9 mouse cellular contexts compared by ENCODE assay signal in the genomic region with DNA sequence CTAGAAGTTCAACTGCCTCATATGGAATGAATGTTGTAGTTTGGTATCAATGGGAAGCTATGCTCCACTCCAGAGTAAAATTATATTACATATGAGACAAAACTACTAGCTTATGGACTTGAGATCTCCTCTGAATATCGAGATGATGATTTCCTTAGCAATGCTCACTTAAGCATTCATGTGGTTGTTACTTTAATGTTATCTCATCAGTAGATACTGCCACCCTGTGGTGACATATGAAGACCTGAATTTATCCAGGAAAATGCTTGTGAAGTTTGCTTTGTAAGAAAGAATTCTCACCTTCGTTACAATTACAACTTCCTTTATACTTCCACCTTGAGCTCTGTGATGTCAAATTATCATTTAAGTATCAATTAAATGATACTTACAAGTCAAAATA.
DNase-seq lines count a peak whose midpoint lies in the region; ATAC-seq and TF ChIP-seq lines count a peak whose summit lies in the region.
"Had no signal": no experiment of that assay in that cellular context is flagged by ENCODE, and none has a peak within 500 bp of the region (broad histone marks: within the 10 kb centered on the region; RNA-seq: fewer than 3 reads in every experiment).

No protein-coding gene starts in this region.

- DNase-seq in kidney, postnatal 0 days (ENCODE audit: low spot score): peak; percentile 80
- peak; percentile 60 for DNase-seq in NIH3T3 (ENCODE audit: low read depth)
- peak; percentile 1 for DNase-seq in left cerebral cortex, postnatal 4 days
- DNase-seq in urinary bladder, postnatal 36 days (ENCODE audit: low spot score in 2 of 2): no peak
- no peak for DNase-seq in thymus, postnatal 14 days
- DNase-seq: liver, embryonic 13.5 days had no signal

- no peaks in the 10 kb centered on the region for H3K36me3 ChIP-seq in kidney, postnatal 0 days (ENCODE audit: insufficient read depth, low read length)
- H3K36me3 ChIP-seq in kidney, embryonic 14.5 days (ENCODE audit: control insufficient read depth, insufficient read depth, low read length): no peaks in the 10 kb centered on the region
- no peaks in the 10 kb centered on the region for H3K36me3 ChIP-seq in E14TG2a.4 (ENCODE audit: insufficient read depth, low read length)
- H3K36me3 ChIP-seq: liver, embryonic 13.5 days had no signal

- H3K9ac ChIP-seq in kidney, postnatal 0 days (ENCODE audit: low read depth, low read length): no peak overlapping the region
- no peak overlapping the region for H3K9ac ChIP-seq in kidney, embryonic 14.5 days (ENCODE audit: low read depth, low read length)
- H3K9ac ChIP-seq: liver, embryonic 13.5 days had no signal

- H3K27ac ChIP-seq in kidney, postnatal 0 days: no peak overlapping the region
- no peak overlapping the region for H3K27ac ChIP-seq in kidney, embryonic 14.5 days (ENCODE audit: low read depth, low read length)
- H3K27ac ChIP-seq: liver, embryonic 13.5 days had no signal

- H3K4me2 ChIP-seq in kidney, postnatal 0 days (ENCODE audit: low read length): no peak overlapping the region
- H3K4me2 ChIP-seq in kidney, embryonic 14.5 days (replicated peaks; ENCODE audit: low read depth, low read length): no peak overlapping the region
- H3K4me2 ChIP-seq: heart, embryonic 11.5 days; liver, embryonic 13.5 days had no signal

- peak; percentile 85 for TF ChIP-seq CTCF in kidney, postnatal 0 days (IDR thresholded peaks at IDR 0.05; ENCODE audit: low read depth)
- TF ChIP-seq CTCF in E14TG2a.4 (conservative IDR thresholded peaks at IDR 0.05; ENCODE audit: low read length): peak; percentile 10; the same call in 1 of the 2 replicates

- no peaks in the 10 kb centered on the region for H3K9me3 ChIP-seq in kidney, postnatal 0 days (replicated peaks; ENCODE audit: low read length)
- no peaks in the 10 kb centered on the region for H3K9me3 ChIP-seq in kidney, embryonic 14.5 days (ENCODE audit: control insufficient read depth, low read length)
- no peaks in the 10 kb centered on the region for H3K9me3 ChIP-seq in E14TG2a.4 (ENCODE audit: low read length)
- H3K9me3 ChIP-seq: liver, embryonic 13.5 days had no signal

- no peaks in the 10 kb centered on the region for H3K4me1 ChIP-seq in kidney, postnatal 0 days (replicated peaks; ENCODE audit: insufficient read depth, low read length)
- no peaks in the 10 kb centered on the region for H3K4me1 ChIP-seq in kidney, embryonic 14.5 days (ENCODE audit: control insufficient read depth, insufficient read depth, low read length)
- no peaks in the 10 kb centered on the region for H3K4me1 ChIP-seq in E14TG2a.4 (replicated peaks; ENCODE audit: low read depth, low read length)
- H3K4me1 ChIP-seq: liver, embryonic 13.5 days had no signal

- intact Hi-C loops in left cerebral cortex, postnatal 4 days (cut with DNase I): loop anchor here (5.0 kb wide), 1 partner anchor 840 kb away; a partner anchor contains a TSS

- no peaks in the 10 kb centered on the region for H3K27me3 ChIP-seq in kidney, postnatal 0 days (ENCODE audit: insufficient read depth, low read length)
- H3K27me3 ChIP-seq in kidney, embryonic 14.5 days (ENCODE audit: control insufficient read depth, insufficient read depth, low read length): no peaks in the 10 kb centered on the region
- no peaks in the 10 kb centered on the region for H3K27me3 ChIP-seq in E14TG2a.4 (ENCODE audit: insufficient read depth, low read length)
- H3K27me3 ChIP-seq: liver, embryonic 13.5 days had no signal

- 18% methylated on average over 2 of the region's 2 CpGs for WGBS in kidney, postnatal 0 days
- WGBS in kidney, embryonic 14.5 days: 31% methylated on average over 2 of the region's 2 CpGs

- no peak overlapping the region for H3K4me3 ChIP-seq in kidney, postnatal 0 days (replicated peaks; ENCODE audit: low read depth, low read length)
- H3K4me3 ChIP-seq in kidney, embryonic 14.5 days (ENCODE audit: low read length): no peak overlapping the region
- no peak overlapping the region for H3K4me3 ChIP-seq in E14TG2a.4 (replicated peaks; ENCODE audit: low read length)
- H3K4me3 ChIP-seq: liver, embryonic 13.5 days had no signal

- no peak for ATAC-seq in kidney, postnatal 0 days (replicated peaks; ENCODE audit: low FRiP score, low read depth)
- no peak for ATAC-seq in kidney, embryonic 14.5 days (ENCODE audit: low FRiP score, low TSS enrichment)

Comparison
In these comparisons a context has a peak if more than half of its experiments do, and no peak if none do; other contexts are left out.
1. DNase-seq: peak in kidney, postnatal 0 days (single experiment), NIH3T3 (single experiment) and left cerebral cortex, postnatal 4 days (single experiment); none in urinary bladder, postnatal 36 days (0 of 2) and thymus, postnatal 14 days (single experiment).